Comparison of ENCODE assay signal across 16 mouse cellular contexts in the genomic region with DNA sequence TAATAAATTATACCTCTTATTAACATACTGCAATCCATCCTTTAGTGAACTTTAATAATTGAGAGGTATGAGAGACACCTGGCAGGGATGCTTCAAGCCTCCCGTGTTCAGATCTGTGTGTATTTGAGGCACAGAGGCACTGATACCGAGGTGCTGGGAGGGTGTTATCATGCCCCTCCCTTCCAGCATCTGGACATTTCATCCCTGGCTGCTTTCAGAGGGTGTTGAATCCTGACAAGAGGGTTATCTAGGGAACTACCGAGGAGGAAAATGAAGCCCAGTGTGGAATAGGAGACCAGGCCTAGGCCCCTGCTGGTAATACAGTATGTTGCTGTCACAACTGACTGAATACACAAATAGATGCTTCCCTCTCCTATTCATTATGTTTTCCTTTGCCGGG.
DNase-seq lines count a peak whose midpoint lies in the region; ATAC-seq and TF ChIP-seq lines count a peak whose summit lies in the region.
"Had no signal": no experiment of that assay in that cellular context is flagged by ENCODE, and none has a peak within 500 bp of the region (broad histone marks: within the 10 kb centered on the region; RNA-seq: fewer than 3 reads in every experiment).

No protein-coding gene starts in this region.

- H3K4me3 ChIP-seq in kidney, embryonic 14.5 days (ENCODE audit: low read length): no peak overlapping the region
- H3K4me3 ChIP-seq in cerebellum, adult 2 months (replicated peaks; ENCODE audit: insufficient read depth, low read depth, low read length): no peak overlapping the region
- H3K4me3 ChIP-seq in forebrain, embryonic 16.5 days (replicated peaks; ENCODE audit: low read length): no peak overlapping the region
- no peak overlapping the region for H3K4me3 ChIP-seq in midbrain, postnatal 0 days (ENCODE audit: low read depth, low read length)
- H3K4me3 ChIP-seq: embryonic facial prominence, embryonic 12.5 days; left cerebral cortex, adult 2 months had no signal

- ATAC-seq in kidney, embryonic 14.5 days (ENCODE audit: low FRiP score, low TSS enrichment): peak; percentile 71; the same call in 1 of the 2 replicates
- peak; percentile 87 for ATAC-seq in forebrain, embryonic 16.5 days
- peak; percentile 63; the same call in 1 of the 2 replicates for ATAC-seq in midbrain, postnatal 0 days (ENCODE audit: low FRiP score)
- ATAC-seq in granulocyte monocyte progenitor cell, adult 5-6 weeks (replicated peaks; ENCODE audit: poor library complexity, severe bottlenecking): no peak
- ATAC-seq: activated CD4-positive, CD25-positive, alpha-beta regulatory T cell, adult 4 months had no signal

- WGBS in kidney, embryonic 14.5 days: 39% methylated on average over 4 of the region's 4 CpGs
- 6% methylated on average over 4 of the region's 4 CpGs for WGBS in cerebellum, adult 2 months
- 24% methylated on average over 4 of the region's 4 CpGs for whole genome bisulfite sequencing in forebrain, embryonic 16.5 days
- 27% methylated on average over 4 of the region's 4 CpGs for WGBS in midbrain, postnatal 0 days

- H3K27me3 ChIP-seq in kidney, embryonic 14.5 days (ENCODE audit: control insufficient read depth, insufficient read depth, low read length): no peaks in the 10 kb centered on the region
- H3K27me3 ChIP-seq in cerebellum, adult 2 months (ENCODE audit: control insufficient read depth, insufficient read depth, low read length): no peaks in the 10 kb centered on the region
- no peaks in the 10 kb centered on the region for H3K27me3 ChIP-seq in forebrain, embryonic 16.5 days (replicated peaks; ENCODE audit: control insufficient read depth, insufficient read depth, low read length)
- no peaks in the 10 kb centered on the region for H3K27me3 ChIP-seq in midbrain, postnatal 0 days (ENCODE audit: insufficient read depth, low read length)
- H3K27me3 ChIP-seq: embryonic facial prominence, embryonic 12.5 days had no signal

- 0 out of 2 replicates have a peak, but pooled peaks cover 2% of the 10 kb centered on the region for H3K4me1 ChIP-seq in kidney, embryonic 14.5 days (ENCODE audit: control insufficient read depth, insufficient read depth, low read length)
- peaks cover 7% of the 10 kb centered on the region for H3K4me1 ChIP-seq in cerebellum, adult 2 months (ENCODE audit: control insufficient read depth, insufficient read depth, low read length)
- peaks cover 12% of the 10 kb centered on the region for H3K4me1 ChIP-seq in forebrain, embryonic 16.5 days (replicated peaks; ENCODE audit: control insufficient read depth, insufficient read depth, low read length)
- H3K4me1 ChIP-seq in midbrain, postnatal 0 days (ENCODE audit: insufficient read depth, low read length): no peaks in the 10 kb centered on the region
- H3K4me1 ChIP-seq: embryonic facial prominence, embryonic 12.5 days had no signal

- no peak for TF ChIP-seq CTCF in cerebellum, adult 2 months (IDR thresholded peaks at IDR 0.05; ENCODE audit: borderline replicate concordance, insufficient read depth, low read depth, low read length)
- peak; percentile 17; the same call in 1 of the 2 replicates for TF ChIP-seq CTCF in midbrain, postnatal 0 days (IDR thresholded peaks at IDR 0.05)

- no peaks in the 10 kb centered on the region for H3K9me3 ChIP-seq in kidney, embryonic 14.5 days (ENCODE audit: control insufficient read depth, low read length)
- no peaks in the 10 kb centered on the region for H3K9me3 ChIP-seq in forebrain, embryonic 16.5 days (ENCODE audit: control insufficient read depth, low read length)
- no peaks in the 10 kb centered on the region for H3K9me3 ChIP-seq in midbrain, postnatal 0 days (ENCODE audit: low read length)
- H3K9me3 ChIP-seq: embryonic facial prominence, embryonic 12.5 days had no signal

- no peaks in the 10 kb centered on the region for H3K36me3 ChIP-seq in kidney, embryonic 14.5 days (ENCODE audit: control insufficient read depth, insufficient read depth, low read length)
- H3K36me3 ChIP-seq in forebrain, embryonic 16.5 days (ENCODE audit: control insufficient read depth, insufficient read depth): no peaks in the 10 kb centered on the region
- no peaks in the 10 kb centered on the region for H3K36me3 ChIP-seq in midbrain, postnatal 0 days (ENCODE audit: insufficient read depth, low read length)
- H3K36me3 ChIP-seq: embryonic facial prominence, embryonic 12.5 days had no signal

- no peak overlapping the region for H3K9ac ChIP-seq in kidney, embryonic 14.5 days (ENCODE audit: low read depth, low read length)
- no peak overlapping the region for H3K9ac ChIP-seq in forebrain, embryonic 16.5 days (replicated peaks; ENCODE audit: low read depth, low read length)
- H3K9ac ChIP-seq in midbrain, postnatal 0 days (replicated peaks; ENCODE audit: low read length, poor library complexity, severe bottlenecking): no peak overlapping the region
- H3K9ac ChIP-seq: embryonic facial prominence, embryonic 12.5 days had no signal

- TF ChIP-seq POLR2A in cerebellum, adult 2 months (IDR thresholded peaks at IDR 0.05; ENCODE audit: borderline replicate concordance, insufficient read depth, low read length): no peak

- DNase-seq in kidney, adult 8-10 months: no peak
- peak in 1 of 2 experiments; percentile 43 for DNase-seq in cerebellum, adult 2 months
- peak; percentile 78 for DNase-seq in midbrain, postnatal 0 days (ENCODE audit: low spot score)
- DNase-seq in embryo, embryonic 10 days (ENCODE audit: low spot score): no peak
- no peak for DNase-seq in ovary, postnatal 36 days (ENCODE audit: low spot score)
- DNase-seq: heart, postnatal 4 days; kidney, postnatal 36 days; lung, postnatal 10 days; right cerebral cortex, adult 18-20 months; thymus, postnatal 14 days had no signal

- no peak overlapping the region for H3K4me2 ChIP-seq in kidney, embryonic 14.5 days (replicated peaks; ENCODE audit: low read depth, low read length)
- peak overlapping the region; percentile 6; the same call in 1 of the 2 replicates for H3K4me2 ChIP-seq in forebrain, embryonic 16.5 days (ENCODE audit: low read length)
- H3K4me2 ChIP-seq in midbrain, postnatal 0 days (ENCODE audit: low read depth, low read length, poor library complexity, severe bottlenecking): no peak overlapping the region
- H3K4me2 ChIP-seq: embryonic facial prominence, embryonic 12.5 days had no signal

- no peak overlapping the region for H3K27ac ChIP-seq in kidney, embryonic 14.5 days (ENCODE audit: low read depth, low read length)
- 0 out of 2 replicates have a peak overlapping the region, but pooled peaks have one; percentile 20 for H3K27ac ChIP-seq in cerebellum, adult 2 months (ENCODE audit: insufficient read depth, low read length)
- H3K27ac ChIP-seq in forebrain, embryonic 16.5 days (ENCODE audit: low read length): peak overlapping the region; percentile 9
- H3K27ac ChIP-seq in midbrain, postnatal 0 days (ENCODE audit: low read depth, low read length): 0 out of 2 replicates have a peak overlapping the region, but pooled peaks have one; percentile 57
- H3K27ac ChIP-seq: embryonic facial prominence, embryonic 12.5 days had no signal
